Mouse (Mus musculus): Measurements from ENCODE around the gene Epn2. TPM values are rescaled to one million over a fixed set of nuclear protein-coding genes. Genes with fewer than 3 reads are reported as not detected.

Gene Epn2
- total and polyA plus RNA-seq, 3 experiments = 8.6 to 12.5 TPM; not detected in 1

GRCm38 (mm10) chr11:61504713-61505257 lies 74.7 kb downstream of the Epn2 start, which contains the start of gene B9d1 (continued):
- no peak for TF ChIP-seq POLR2AphosphoS5 (IDR thresholded peaks at IDR 0.05; ENCODE audit: borderline replicate concordance, low read depth, low read length)
- TF ChIP-seq SMC3 (IDR thresholded peaks at IDR 0.05; ENCODE audit: low read depth, low read length) = peak; percentile 92
- TF ChIP-seq MAX (IDR thresholded peaks at IDR 0.05; ENCODE audit: low read length) = peak; percentile 99

GRCm38 (mm10) chr11:61503933-61504332 lies 75.6 kb downstream of the Epn2 start:
- peaks cover 0 to 8% of the 10 kb centered on the region in 2 experiments; a peak in 2 of 4 replicates for H3K36me3 ChIP-seq (ENCODE audit: control insufficient read depth in 1 of 2, insufficient read depth in 2 of 2, low read length in 2 of 2)
- H3K27ac ChIP-seq (ENCODE audit: control insufficient read depth, low read depth, low read length) = no peak overlapping the region
- no peak for DNase-seq (ENCODE audit: low read depth, low spot score)
- TF ChIP-seq ZMIZ1 (IDR thresholded peaks at IDR 0.05; ENCODE audit: low read depth, low read length) = no peak
- TF ChIP-seq MAZ (IDR thresholded peaks at IDR 0.05; ENCODE audit: low read depth, low read length) = no peak
- TF ChIP-seq ELF1 (IDR thresholded peaks at IDR 0.05; ENCODE audit: low read depth, low read length) = no peak
- no peak for TF ChIP-seq RCOR1 (IDR thresholded peaks at IDR 0.05; ENCODE audit: low read depth, low read length)
- TF ChIP-seq USF1 (IDR thresholded peaks at IDR 0.05; ENCODE audit: low read depth, low read length) = no peak
- no peak for TF ChIP-seq NELFE (IDR thresholded peaks at IDR 0.05; ENCODE audit: low read depth, low read length)
- no peak for TF ChIP-seq TCF12 (IDR thresholded peaks at IDR 0.05; ENCODE audit: low read depth, low read length)
- H3K27me3 ChIP-seq (ENCODE audit: control insufficient read depth in 1 of 2, insufficient read depth in 2 of 2, low read length in 2 of 2) = no peaks in the 10 kb centered on the region
- no peaks in the 10 kb centered on the region for H3K9me3 ChIP-seq (replicated peaks; ENCODE audit: insufficient read depth, low read length)
- no peak overlapping the region for H3K4me3 ChIP-seq (ENCODE audit: control insufficient read depth in 1 of 2, insufficient read depth in 1 of 2, low read depth in 2 of 2, low read length in 2 of 2)
- peaks cover 2 to 20% of the 10 kb centered on the region in 2 experiments for H3K4me1 ChIP-seq (ENCODE audit: control insufficient read depth in 1 of 2, insufficient read depth in 2 of 2, low read length in 2 of 2)
- H3K79me2 ChIP-seq (ENCODE audit: control insufficient read depth, insufficient read depth, low read length, poor library complexity) = no peaks in the 10 kb centered on the region; the same call in 1 of the 2 replicates
- no peak overlapping the region for H3K9ac ChIP-seq (ENCODE audit: control insufficient read depth, low read depth, low read length, poor library complexity, severe bottlenecking)

GRCm38 (mm10) chr11:61498736-61499504 lies 80.6 kb downstream of the Epn2 start:
- Histone ChIP-seq H3K27ac (ENCODE audit: control insufficient read depth, low read depth, low read length) (peak overlapping the region; percentile 26; the same call in 1 of the 2 replicates), H3K79me2 (ENCODE audit: control insufficient read depth, insufficient read depth, low read length, poor library complexity) (no peaks in the 10 kb centered on the region; the same call in 1 of the 2 replicates), H3K36me3 (ENCODE audit: control insufficient read depth in 1 of 2, insufficient read depth in 2 of 2, low read length in 2 of 2) (peaks cover 0 to 33% of the 10 kb centered on the region in 2 experiments; a peak in 2 of 4 replicates), H3K4me3 (ENCODE audit: control insufficient read depth in 1 of 2, insufficient read depth in 1 of 2, low read depth in 2 of 2, low read length in 2 of 2) (peak overlapping the region in 1 of 2 experiments; percentile 9; a peak in 1 of 4 replicates), H3K27me3 (ENCODE audit: control insufficient read depth in 1 of 2, insufficient read depth in 2 of 2, low read length in 2 of 2) (no peaks in the 10 kb centered on the region), H3K4me1 (ENCODE audit: control insufficient read depth in 1 of 2, insufficient read depth in 2 of 2, low read length in 2 of 2) (peaks cover 5 to 36% of the 10 kb centered on the region in 2 experiments), H3K9me3 (replicated peaks; ENCODE audit: insufficient read depth, low read length) (no peaks in the 10 kb centered on the region), H3K9ac (ENCODE audit: control insufficient read depth, low read depth, low read length, poor library complexity, severe bottlenecking) (peak overlapping the region; percentile 25; the same call in 1 of the 2 replicates)
- DNase-seq (ENCODE audit: low read depth, low spot score) = peak; percentile 81
- TF ChIP-seq BHLHE40 (IDR thresholded peaks at IDR 0.05; ENCODE audit: borderline replicate concordance, low read depth, low read length) = no peak
- TF ChIP-seq RAD21 (IDR thresholded peaks at IDR 0.05; ENCODE audit: low read depth, low read length) = no peak
- TF ChIP-seq MXI1 (IDR thresholded peaks at IDR 0.05; ENCODE audit: low read depth, low read length) = no peak
- no peak for TF ChIP-seq UBTF (IDR thresholded peaks at IDR 0.05; ENCODE audit: borderline replicate concordance, insufficient read depth, low read depth, low read length)
- no peak for TF ChIP-seq USF2 (IDR thresholded peaks at IDR 0.05; ENCODE audit: borderline replicate concordance in 1 of 2, insufficient read depth in 1 of 2, low read depth in 1 of 2, low read length in 2 of 2)
- peak in 1 of 2 experiments; percentile 53; a peak in 1 of 4 replicates for TF ChIP-seq POLR2A (IDR thresholded peaks at IDR 0.05; ENCODE audit: control insufficient read depth in 1 of 2, insufficient read depth in 1 of 2, low read depth in 1 of 2, low read length in 2 of 2, poor library complexity in 1 of 2)
- TF ChIP-seq ELF1 (IDR thresholded peaks at IDR 0.05; ENCODE audit: low read depth, low read length) = no peak
- TF ChIP-seq ZC3H11A (IDR thresholded peaks at IDR 0.05; ENCODE audit: low read depth, low read length) = no peak
- TF ChIP-seq MAX (IDR thresholded peaks at IDR 0.05; ENCODE audit: low read length) = 0 out of 2 replicates have a peak, but pooled peaks have one; percentile 18
- TF ChIP-seq GATA1 (IDR thresholded peaks at IDR 0.05; ENCODE audit: low read depth, low read length) = no peak
- no peak for TF ChIP-seq MYB (IDR thresholded peaks at IDR 0.05; ENCODE audit: low read depth, low read length)
- no peak for TF ChIP-seq USF1 (IDR thresholded peaks at IDR 0.05; ENCODE audit: low read depth, low read length)
- no peak for TF ChIP-seq CHD2 (IDR thresholded peaks at IDR 0.05; ENCODE audit: low read length)
- no peak for TF ChIP-seq GABPA (IDR thresholded peaks at IDR 0.05; ENCODE audit: low read depth, low read length)
- no peak for TF ChIP-seq E2F4 (IDR thresholded peaks at IDR 0.05; ENCODE audit: borderline replicate concordance, low read depth, low read length)
- TF ChIP-seq ETS1 (IDR thresholded peaks at IDR 0.05; ENCODE audit: low read depth, low read length) = peak; percentile 45
- TF ChIP-seq MAZ (IDR thresholded peaks at IDR 0.05; ENCODE audit: low read depth, low read length) = no peak
- no peak for TF ChIP-seq NELFE (IDR thresholded peaks at IDR 0.05; ENCODE audit: low read depth, low read length)
- no peak for TF ChIP-seq HCFC1 (IDR thresholded peaks at IDR 0.05; ENCODE audit: low read depth, low read length)
- 0 out of 2 replicates have a peak, but pooled peaks have one; percentile 82 for TF ChIP-seq MEF2A (IDR thresholded peaks at IDR 0.05; ENCODE audit: extremely low read depth, insufficient replicate concordance, low read depth, low read length, poor library complexity, severe bottlenecking)
